Mouse (Mus musculus) thymus, adult 2 months (tissue): Measurements from ENCODE around the gene Sema4b. TPM values are rescaled to one million over a fixed set of nuclear protein-coding genes. Genes with fewer than 3 reads are reported as not detected.

Experiments
- DNase-seq: peaks from one replicate; pipeline ENCODE4 v3.0.0; 2021
- H3K27ac ChIP-seq: fragments of 200-500 bp; 2 replicates; pipeline ENCODE4 v1.5.1; 2012; ENCODE audit warnings: low read length, control low read depth; ENCODE audit not compliant: control insufficient read depth, insufficient read depth
- H3K27me3 ChIP-seq: fragments of 200-500 bp; 2 replicates; pipeline ENCODE4 v1.6.1; 2012; ENCODE audit warnings: mild to moderate bottlenecking, low read length, moderate library complexity, mixed read lengths; ENCODE audit not compliant: control insufficient read depth, insufficient read depth
- H3K36me3 ChIP-seq: fragments of 200-500 bp; 2 replicates; pipeline ENCODE4 v1.6.1; 2012; ENCODE audit warnings: mild to moderate bottlenecking, low read length, moderate library complexity; ENCODE audit not compliant: control insufficient read depth, insufficient read depth
- H3K4me1 ChIP-seq: fragments of 200-500 bp; replicated peaks from 2 replicates; pipeline ENCODE4 v1.6.1; 2012; ENCODE audit warnings: low read length; ENCODE audit not compliant: control insufficient read depth, insufficient read depth
- H3K4me3 ChIP-seq: fragments of 200-500 bp; 2 replicates; pipeline ENCODE4 v1.5.1; 2012; ENCODE audit warnings: mild to moderate bottlenecking, low read length, control low read depth, moderate library complexity; ENCODE audit not compliant: control insufficient read depth, insufficient read depth
- CTCF ChIP-seq: fragments of 200-500 bp; IDR thresholded peaks from 2 replicates; pipeline ENCODE4 v1.5.1; 2012; ENCODE audit warnings: mild to moderate bottlenecking, control low read depth, low read length, moderate library complexity, borderline replicate concordance; ENCODE audit not compliant: control insufficient read depth, poor library complexity, insufficient read depth; ENCODE audit errors: extremely low read depth
- POLR2A ChIP-seq: fragments of 200-500 bp; IDR thresholded peaks from 2 replicates; pipeline ENCODE4 v1.6.1; 2012; ENCODE audit warnings: mild to moderate bottlenecking, low read length, control low read depth, moderate library complexity; ENCODE audit not compliant: control insufficient read depth, poor library complexity, insufficient read depth; ENCODE audit errors: extremely low read depth
- WGBS: fragments of 180-500 bp; shearing (Covaris S2); methylation state at CpG from one replicate; pipeline ENCODE4 v1.1.7; 2018; 5-methylcytosine and 5-hydroxymethylcytosine counted together
- polyA plus RNA-seq: library from polyadenylated mRNA; depleted of rRNA; stranded (reverse); fragments of >200 nt; gene quantifications from 2 replicates; pipeline ENCODE4 v1.2.3, GENCODE M21; 2012

The Sema4b gene
- polyA plus RNA-seq, 1 experiment = 37.4 TPM

- TF ChIP-seq POLR2A (no peak), CTCF (no peak)
- no peaks in the 10 kb centered on the region; the same call in 1 of the 2 replicates for H3K4me1 ChIP-seq
- DNase-seq = no peak
- H3K4me3 ChIP-seq = no peak overlapping the region
- WGBS = 98% methylated on average over 9 of the region's 9 CpGs
- no peaks in the 10 kb centered on the region for H3K27me3 ChIP-seq
- H3K36me3 ChIP-seq = peaks cover 71% of the 10 kb centered on the region
- H3K27ac ChIP-seq = no peak overlapping the region
Measured at GRCm38 (mm10) chr7:80220237-80220797, 33.7 kb downstream of the Sema4b start.

GRCm38 (mm10) chr7:80221179-80221750, 34.6 kb downstream of the Sema4b start:
- H3K27me3 ChIP-seq = no peaks in the 10 kb centered on the region
- no peak for DNase-seq
- H3K36me3 ChIP-seq = peaks cover 72% of the 10 kb centered on the region
- TF ChIP-seq CTCF (no peak), POLR2A (no peak)
- no peak overlapping the region for H3K27ac ChIP-seq
- no peaks in the 10 kb centered on the region for H3K4me1 ChIP-seq
- H3K4me3 ChIP-seq = no peak overlapping the region
- WGBS = 95% methylated on average over 4 of the region's 4 CpGs

DNA sequence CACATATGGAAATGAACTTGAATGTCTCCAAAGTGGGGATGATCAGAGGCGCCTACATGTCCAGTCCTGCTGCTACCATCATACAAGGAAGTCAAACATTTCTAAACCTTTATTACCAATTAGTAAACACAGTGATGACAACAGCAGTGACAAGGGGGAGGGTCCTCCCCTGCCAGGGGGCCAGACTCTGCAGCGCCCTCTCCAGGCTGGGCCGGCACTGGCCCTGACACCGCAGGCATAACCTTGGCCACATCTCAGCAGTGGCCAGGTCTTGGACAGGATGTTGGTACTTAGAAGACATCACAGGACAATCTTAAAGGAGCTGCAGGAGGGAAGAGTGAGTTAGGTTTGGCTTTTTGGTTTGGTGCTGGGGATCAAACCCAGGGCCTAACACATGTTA, 40.4 kb downstream of the Sema4b start:
- no peak overlapping the region for H3K4me3 ChIP-seq
- TF ChIP-seq CTCF (no peak), POLR2A (no peak)
- peaks cover 31% of the 10 kb centered on the region for H3K36me3 ChIP-seq
- 96% methylated on average over 4 of the region's 4 CpGs for WGBS
- no peaks in the 10 kb centered on the region for H3K27me3 ChIP-seq
- no peak for DNase-seq
- H3K4me1 ChIP-seq = peaks cover 5% of the 10 kb centered on the region; the same call in 1 of the 2 replicates
- H3K27ac ChIP-seq = no peak overlapping the region

DNA sequence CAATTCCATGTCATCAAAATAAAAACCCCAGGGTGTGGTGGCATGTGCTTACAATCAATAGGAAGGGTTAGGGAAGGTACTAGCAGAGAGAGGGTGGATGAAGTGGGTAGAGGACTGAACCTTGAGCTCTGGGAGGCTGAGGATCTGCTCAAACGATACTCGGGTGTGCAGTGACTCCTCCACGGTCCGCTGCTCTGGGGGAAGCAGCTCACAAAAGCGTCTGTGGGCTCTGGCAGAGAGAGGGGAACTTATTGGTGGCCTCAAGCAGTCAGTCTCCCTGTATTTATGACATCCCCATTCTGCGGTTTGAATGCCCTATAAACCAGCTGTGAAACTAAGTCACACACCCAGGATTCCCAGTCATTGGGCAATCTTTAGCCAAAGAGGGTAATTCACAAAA, 43.6 kb downstream of the Sema4b start:
- no peak for DNase-seq
- Histone ChIP-seq H3K27me3 (no peaks in the 10 kb centered on the region), H3K4me3 (no peak overlapping the region), H3K4me1 (peaks cover 10% of the 10 kb centered on the region), H3K36me3 (peaks cover 15% of the 10 kb centered on the region), H3K27ac (no peak overlapping the region)
- TF ChIP-seq CTCF (no peak), POLR2A (no peak)
- WGBS = 46% methylated on average over 6 of the region's 6 CpGs

GRCm38 (mm10) chr7:80231971-80232488, 45.4 kb downstream of the Sema4b start:
- TF ChIP-seq POLR2A (no peak), CTCF (no peak)
- H3K36me3 ChIP-seq = peaks cover 3% of the 10 kb centered on the region
- no peaks in the 10 kb centered on the region for H3K27me3 ChIP-seq
- 1% methylated on average over 29 of the region's 29 CpGs for WGBS
- peak overlapping the region; percentile 55 for H3K4me3 ChIP-seq
- H3K27ac ChIP-seq = peak overlapping the region; percentile 3; the same call in 1 of the 2 replicates
- H3K4me1 ChIP-seq = peaks cover 10% of the 10 kb centered on the region
- no peak for DNase-seq

GRCm38 (mm10) chr7:80232489-80233029, 45.9 kb downstream of the Sema4b start, which contains the start of the genes Cib1 and Gdpgp1:
Gene Cib1, minus strand, starts transcription at chr7:80232813.
Gene Gdpgp1, plus strand, starts transcription at chr7:80232865.
- WGBS = under 1% methylated on average over 56 of the region's 56 CpGs
- Histone ChIP-seq H3K4me3 (peak within 1 kb of the TSS; percentile 60), H3K27me3 (no peaks in the 10 kb centered on the region), H3K4me1 (peaks cover 10% of the 10 kb centered on the region), H3K36me3 (no peaks in the 10 kb centered on the region; the same call in 1 of the 2 replicates), H3K27ac (peak within 1 kb of the TSS; percentile 50)
- DNase-seq = peak; percentile 98
- TF ChIP-seq CTCF = peak; percentile 64; the same call in 1 of the 2 replicates
- peak; percentile 70 for TF ChIP-seq POLR2A
